Mouse (Mus musculus): ENCODE measurements around the gene S1pr4.

Gene S1pr4

DNA sequence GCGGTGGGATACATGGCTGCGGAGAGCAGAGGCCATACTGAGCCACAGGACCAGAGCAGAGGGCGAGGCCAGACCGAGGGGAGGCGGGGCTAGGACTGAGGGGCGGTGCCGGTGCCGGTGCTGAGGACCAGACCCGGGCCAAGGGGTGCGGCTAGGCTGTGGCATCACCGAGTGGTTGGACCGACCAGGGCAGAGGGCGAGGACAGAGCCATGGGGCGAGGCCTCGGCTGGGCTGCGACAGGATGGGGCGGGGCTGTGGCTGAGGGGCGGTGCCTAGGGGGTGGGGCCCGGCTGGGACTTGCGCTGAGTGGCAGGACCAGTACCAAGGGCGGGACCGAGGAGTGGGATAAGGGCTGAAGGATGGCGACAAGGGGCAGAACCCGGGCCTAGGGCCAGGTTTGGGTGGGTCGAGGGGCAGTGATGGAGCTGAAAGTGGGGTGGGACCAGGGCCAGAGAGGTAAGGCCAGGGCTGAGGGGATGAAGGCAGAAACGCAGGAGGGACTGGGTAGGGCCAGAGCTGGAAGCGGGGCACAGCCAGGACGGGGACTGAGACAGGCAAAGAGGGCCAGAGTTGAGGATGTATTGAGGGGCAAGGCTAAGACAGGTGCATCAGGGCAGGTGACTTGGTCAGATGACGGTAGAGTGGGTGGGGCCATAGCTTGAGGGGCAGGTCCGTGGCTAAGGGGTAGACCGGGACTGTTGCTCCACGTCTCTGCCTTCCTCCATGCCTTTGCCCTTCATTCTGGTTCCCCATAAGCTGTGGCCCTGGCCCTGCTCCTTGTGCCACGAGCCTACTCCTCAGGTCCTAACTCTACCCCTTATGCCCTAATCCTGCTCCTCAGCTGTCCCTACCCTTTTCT lies 35.3 kb downstream of the S1pr4 start:
- no peak for DNase-seq (ENCODE audit: low spot score)

DNA sequence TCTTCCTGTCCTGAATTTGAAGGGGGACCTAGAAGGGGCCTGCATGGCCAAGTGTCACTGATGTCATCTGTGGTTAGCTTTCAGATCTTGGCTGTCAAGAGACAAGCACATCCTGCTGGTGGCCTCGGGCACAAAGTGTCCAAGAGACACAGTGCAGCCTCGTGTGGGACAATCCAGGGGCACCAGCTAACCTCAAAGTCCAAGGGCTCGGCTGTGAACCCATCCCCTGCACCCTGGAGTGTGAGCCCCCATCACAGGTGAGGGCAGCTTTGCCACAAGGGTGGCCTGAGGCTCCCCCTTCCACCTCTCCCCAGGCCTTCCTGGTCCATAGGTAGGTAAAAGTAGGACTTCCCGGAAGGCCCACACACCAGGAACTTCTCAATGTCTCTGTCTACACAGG lies 36.4 kb downstream of the S1pr4 start:
- no peak for DNase-seq (ENCODE audit: low spot score)

DNA sequence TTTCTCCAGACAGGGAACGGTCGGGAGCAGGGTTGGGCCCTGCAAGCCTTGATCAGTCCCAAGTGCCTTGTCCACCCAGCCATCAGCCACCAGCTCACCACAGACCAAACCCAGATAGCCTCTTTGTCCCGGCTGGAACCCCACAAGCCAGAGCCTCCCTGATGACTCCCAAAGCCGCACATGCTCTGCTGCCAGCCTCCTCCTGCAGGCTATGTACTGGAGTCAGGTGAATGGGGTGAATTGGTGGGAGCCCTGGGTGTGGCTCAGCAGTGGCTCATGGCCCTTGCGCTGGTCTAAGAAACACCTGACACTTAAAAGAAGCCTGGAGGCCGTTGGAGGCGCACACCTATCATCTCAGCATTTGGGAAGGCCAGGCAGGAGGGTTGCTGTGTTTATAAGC lies 37.0 kb downstream of the S1pr4 start:
- no peak for DNase-seq (ENCODE audit: low spot score)

DNA sequence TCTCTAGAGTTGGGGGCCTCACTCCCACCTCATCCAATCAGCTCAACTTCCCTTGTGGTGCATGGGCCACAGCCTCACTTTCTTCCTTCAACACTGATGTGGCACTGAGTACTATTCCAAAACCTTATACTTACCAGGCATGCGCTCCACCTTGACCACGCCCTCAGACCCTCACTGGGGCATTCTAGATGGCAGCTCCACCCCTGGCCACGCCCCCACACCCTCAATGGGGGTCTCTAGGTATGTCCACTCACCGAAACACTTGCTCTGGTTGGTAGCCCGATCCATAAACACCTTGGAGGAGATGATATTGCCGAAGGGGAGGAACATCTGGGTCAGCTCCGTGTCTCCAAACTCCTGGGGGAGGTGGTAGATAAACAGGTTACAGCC lies 37.5 kb downstream of the S1pr4 start:
- DNase-seq (ENCODE audit: low spot score) = no peak

DNA sequence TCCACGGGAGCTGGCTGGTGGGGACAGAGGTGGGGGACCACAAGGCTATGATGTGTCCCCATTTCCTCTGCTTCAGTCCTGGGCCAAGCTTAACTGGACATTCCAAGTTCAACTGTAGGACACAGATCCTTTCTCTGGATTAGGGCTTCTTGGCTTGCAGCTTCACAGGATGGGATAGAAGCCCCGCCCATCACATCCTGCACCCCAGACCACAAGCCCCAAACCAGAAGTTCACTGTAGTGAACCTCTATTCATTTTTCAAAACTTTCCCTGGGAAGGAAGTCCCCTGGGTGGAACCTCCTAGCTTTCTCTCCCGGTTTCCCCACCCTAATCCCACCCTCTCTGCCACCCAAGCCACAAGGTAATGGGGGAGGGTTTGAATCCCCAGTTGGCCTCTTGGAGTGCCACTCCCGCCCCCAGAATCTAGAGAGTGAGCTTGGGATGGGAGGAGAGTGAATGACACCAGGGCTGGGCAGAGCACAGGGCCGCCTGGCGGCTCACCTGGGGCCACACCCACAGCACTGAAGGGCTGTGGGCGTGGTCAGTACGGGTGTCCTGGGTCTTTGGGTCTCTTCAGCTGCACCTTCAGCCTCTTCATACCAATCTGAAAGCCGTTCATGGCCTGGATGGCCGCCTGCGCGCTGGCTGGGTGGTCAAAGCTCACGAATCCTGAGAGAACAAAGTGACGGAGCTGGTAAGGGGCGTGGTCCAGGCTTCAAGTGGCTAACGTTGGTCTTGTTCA lies 38.1 kb downstream of the S1pr4 start:
- DNase-seq (ENCODE audit: low spot score) = no peak

GRCm38 (mm10) chr10:81460951-81461350 lies 39.0 kb downstream of the S1pr4 start:
- DNase-seq (ENCODE audit: low spot score) = no peak

DNA sequence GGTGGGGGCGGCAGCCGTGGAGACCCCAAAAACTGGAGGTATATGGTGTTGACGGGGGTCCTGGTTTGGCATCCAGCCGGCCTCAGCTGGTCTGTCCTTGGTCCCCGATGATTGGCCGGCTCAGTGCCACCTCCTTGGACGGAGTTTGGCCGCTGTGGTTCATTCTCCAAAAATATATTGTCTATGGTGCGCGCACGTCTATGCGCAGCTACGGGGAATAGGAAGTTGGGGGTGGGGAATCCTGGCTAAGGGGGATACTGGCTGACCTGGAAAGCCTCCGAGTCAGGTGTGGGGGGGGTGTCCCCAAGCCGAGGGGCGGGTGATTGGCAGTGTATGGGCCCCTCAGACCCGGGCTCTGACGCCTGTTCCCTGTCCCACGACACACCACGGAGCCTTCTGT lies 39.5 kb downstream of the S1pr4 start:
- no peak for DNase-seq (ENCODE audit: low spot score)

DNA sequence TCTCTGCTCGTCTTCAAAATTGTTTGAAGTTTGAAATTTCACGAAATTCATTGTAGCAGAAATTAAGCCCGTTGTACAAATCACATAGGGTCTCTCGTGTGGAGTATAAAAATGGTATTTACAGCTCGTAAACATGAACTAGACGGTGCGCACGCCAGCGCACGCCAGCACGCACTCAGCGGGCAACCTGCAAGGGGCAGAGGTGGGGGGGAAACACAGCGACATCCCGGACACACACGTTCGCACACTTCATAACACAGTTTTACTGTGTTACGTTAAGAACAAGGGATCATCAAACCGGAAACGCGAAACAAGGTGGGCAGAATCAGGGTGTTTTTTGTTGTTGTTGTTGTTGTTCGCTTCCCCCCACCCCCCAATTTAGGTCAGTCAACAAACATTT lies 40.5 kb downstream of the S1pr4 start:
- DNase-seq (ENCODE audit: low spot score) = no peak

- DNase-seq (ENCODE audit: low spot score) = no peak
Measured at GRCm38 (mm10) chr10:81458267-81458666, 41.7 kb downstream of the S1pr4 start.

DNA sequence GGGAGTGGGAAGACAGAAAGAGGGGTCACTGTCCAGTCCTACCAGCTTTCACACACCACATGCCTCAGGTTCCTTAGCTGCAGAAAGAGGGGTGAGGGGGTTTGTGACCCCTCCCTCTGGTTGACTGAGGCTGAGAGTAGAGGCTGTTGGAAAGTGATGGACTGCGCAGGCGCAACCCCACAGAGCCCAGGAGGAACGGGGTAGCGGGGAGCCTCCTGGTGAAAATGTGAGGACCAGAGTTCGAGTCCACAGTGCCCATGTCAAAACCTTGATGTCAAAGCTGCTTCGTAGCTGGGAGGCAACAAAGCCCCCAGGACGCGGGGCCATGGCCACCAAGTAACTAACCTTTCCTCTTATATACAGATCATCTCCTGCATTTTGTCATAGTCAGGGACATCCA lies 42.3 kb downstream of the S1pr4 start:
- DNase-seq (ENCODE audit: low spot score) = no peak

DNA sequence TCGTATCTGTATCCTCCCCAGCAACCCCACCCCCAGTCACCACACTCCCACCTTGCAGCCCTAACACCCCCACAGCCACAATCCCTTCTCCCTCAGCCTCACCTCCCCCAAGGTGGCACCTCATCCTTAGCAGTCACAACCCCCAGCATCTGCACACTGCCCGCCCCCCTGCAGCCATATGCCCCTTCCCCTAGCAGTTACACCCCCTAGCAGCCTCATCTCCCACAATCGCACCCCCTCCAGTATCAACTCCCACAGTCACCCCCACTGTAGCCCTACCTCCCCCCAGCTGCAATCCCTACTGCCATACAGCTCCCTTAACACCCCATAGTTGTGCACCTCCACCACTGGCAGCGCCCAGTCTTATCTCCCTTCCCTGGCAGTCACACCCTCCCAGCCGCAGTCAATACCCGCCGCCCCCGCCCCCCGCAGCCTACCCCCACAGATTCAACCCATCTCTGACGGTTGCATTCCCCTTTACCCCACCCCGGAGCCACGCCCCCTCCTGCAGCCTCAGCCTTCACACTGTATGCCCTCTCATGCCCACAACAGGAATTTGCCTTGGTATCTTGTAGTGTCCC lies 42.9 kb downstream of the S1pr4 start:
- DNase-seq (ENCODE audit: low spot score) = no peak

GRCm38 (mm10) chr10:81455181-81455895 lies 44.6 kb downstream of the S1pr4 start, which contains the start of gene Nfic:
Gene Nfic, minus strand, starts transcription at chr10:81455635.
- DNase-seq (ENCODE audit: low spot score) = no peak

DNA sequence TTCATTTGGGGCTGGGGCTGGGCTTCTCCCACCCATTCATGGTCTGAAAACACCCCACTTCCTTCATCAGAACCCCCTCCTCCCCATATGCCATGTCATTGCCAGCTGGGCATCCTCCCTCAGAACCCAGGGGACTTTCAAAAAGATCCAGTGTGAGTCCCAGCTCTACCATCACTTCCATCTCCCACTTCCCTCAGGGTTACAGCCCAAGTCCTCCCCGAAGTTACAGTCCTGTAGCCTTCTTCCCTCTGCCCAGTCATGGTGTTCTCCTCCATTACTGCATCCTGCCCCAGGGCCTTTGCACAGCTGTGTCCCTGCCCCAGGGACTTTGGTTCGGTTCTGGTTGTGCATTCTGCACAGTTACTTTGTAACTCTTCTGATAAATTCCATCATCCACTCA lies 45.8 kb downstream of the S1pr4 start:
- no peak for DNase-seq (ENCODE audit: low spot score)

DNA sequence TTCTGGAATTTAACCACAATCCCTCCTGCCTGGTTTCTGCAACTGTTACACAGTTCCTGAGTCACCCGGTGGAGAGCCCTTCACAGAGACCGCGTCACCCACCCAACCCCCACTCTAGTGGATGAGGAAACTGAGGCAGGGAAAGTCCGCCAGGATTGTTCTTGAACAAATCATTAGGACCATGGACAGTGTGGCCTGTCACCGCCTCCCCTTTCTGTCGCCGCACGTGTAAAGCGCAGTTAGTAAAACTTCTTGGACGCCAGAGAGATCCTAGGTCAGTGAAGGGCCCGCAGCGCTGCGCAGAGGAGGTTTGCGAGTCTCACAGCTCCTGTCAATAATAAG lies 47.0 kb downstream of the S1pr4 start:
- no peak for DNase-seq (ENCODE audit: low spot score)

- DNase-seq (ENCODE audit: low spot score) = peak; percentile 29
Measured at GRCm38 (mm10) chr10:81452237-81452946, 47.5 kb downstream of the S1pr4 start.

DNA sequence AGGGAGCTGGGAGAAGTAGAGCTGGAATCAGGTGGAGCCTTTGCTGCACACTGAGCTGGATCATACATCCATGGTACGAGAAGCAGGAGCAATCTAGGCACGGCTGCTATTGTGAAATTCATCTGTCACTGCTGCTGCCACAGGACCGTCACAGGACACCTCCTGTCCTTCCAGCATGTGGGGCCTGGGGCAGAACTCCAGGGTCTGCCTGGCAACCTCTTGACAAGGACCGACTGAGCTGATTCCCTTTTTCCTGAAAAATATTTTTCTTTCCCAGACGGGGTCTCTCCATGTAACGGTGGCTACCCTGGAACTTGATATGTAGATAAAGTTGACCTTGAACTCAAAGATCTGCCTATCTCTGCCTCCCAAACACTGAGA lies 48.6 kb downstream of the S1pr4 start:
- DNase-seq (ENCODE audit: low spot score) = no peak

- no peak for DNase-seq (ENCODE audit: low spot score)
Measured at GRCm38 (mm10) chr10:81450641-81451364, 49.1 kb downstream of the S1pr4 start.

DNA sequence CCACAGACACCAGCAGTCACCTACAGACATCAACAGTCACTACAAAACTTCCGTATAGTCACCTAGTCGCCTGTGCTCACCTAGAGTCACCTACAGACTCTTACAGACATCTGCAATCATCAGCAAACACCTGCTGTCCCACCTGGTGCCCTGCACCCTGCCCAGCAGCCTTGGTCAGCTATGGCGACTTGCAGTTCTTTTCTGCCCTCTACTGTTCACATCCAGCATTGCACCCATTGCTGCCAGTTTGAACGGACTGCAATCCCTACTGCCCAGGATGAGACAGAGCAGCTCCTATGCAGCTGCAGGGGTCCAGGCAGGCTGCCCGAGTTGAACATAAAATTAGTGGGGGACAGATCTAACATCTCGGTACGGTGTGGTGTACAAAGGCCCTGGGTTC lies 49.8 kb downstream of the S1pr4 start:
- peak; percentile 94 for DNase-seq (ENCODE audit: low spot score)

Data from MN1 (cell line).